Mouse (Mus musculus) B cell, adult 2 months (primary cell): ENCODE measurements around the gene Lmbr1l.

Experiments used
- DNase-seq, 2 experiments: peaks; one replicate each; pipeline ENCODE4 v3.0.0; 2022

Lmbr1l gene

DNA sequence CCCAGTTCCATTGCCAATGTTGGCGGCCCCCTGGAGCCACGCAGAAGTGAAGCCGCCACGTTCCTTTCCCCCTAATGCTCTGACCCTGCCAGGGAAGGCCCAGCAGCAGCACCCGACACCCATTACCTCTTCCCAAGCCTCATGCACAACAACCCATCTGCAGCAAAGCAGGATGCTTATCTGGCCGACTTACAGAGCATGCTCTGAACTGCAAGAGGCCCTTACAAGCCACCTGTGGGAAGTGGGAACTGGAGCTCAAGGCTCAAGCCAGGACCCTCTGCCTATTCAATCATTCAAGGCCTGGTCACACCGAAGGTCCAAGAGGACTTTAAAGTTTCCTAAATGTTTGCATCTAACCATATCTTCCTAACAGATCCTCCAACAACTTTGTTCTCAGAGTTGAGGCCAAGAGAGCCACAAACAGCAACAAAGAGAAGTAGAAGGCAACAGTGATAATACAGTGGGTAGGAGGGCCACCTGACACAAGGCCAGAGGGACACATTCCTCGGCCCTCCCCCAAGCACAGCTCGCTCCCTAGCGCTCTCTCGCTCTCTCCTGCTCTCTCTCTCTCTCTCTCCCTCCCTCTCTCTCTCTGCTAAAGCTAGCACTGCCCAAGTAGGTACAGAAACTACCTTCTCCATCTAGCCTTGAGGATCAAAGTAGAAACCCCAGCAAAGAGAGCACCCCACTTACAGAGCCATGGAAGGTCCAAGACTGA lies 49.5 kb downstream of the Lmbr1l start:
- DNase-seq, result no peak

DNA sequence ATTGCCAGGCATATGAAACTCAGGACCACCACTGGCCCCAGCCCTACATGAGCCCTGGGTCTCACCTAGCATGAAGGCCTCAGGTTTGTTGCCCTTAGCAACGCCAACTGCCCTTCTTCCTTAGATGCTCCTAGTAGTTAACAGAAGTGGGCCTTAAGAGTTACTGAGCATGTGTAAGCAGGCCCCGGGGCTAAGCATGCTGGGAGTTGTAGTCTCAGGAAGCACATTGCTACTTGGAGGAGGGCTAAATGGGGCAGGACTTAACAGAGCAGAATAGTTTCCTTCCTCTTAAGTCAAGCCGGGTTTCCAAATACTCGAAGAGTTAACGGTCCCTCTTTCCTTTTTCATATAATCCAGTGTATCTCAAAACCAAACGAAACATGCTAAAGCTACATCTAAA lies 50.7 kb downstream of the Lmbr1l start:
- peak; percentile 79 to 82 for DNase-seq

DNA sequence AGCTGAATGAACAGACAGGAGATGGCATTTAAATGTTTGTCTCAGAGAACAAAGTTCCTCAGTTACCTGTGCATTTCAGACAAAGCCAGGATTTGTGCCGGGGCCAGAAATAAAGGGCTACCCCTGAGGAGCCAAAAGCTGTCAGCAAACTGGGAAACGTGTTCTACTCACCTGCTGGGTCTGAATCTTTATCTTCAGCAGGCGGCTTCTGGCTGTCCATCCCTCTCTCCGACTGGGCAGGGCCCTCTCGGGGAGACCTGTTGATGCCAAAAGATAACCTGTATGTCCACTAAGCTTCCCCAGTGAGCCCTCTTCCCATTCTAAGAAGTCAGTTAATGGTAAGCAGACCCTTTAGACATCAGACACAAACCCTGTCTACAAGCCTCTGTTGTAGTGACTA lies 51.5 kb downstream of the Lmbr1l start:
- DNase-seq, result no peak

DNA sequence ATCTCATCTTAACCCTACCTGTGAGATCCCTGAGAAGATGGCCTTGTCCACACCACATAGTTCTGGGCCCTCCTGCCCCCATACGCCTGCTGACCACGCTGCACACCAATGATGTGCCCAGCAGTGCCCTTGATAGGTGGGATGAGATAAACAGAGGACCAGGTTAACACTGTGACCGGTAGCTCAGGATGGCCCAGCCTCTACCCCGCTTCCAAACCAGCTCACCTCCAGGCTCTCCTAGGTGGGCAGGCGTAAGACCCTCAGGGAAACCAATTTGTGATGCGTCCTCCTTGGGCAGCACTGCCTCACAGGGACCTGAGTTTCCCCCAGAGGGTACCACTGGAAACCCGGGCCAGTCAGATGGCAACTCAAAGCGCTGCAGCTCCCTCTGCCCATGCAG lies 52.3 kb downstream of the Lmbr1l start:
- no peak for DNase-seq

DNA sequence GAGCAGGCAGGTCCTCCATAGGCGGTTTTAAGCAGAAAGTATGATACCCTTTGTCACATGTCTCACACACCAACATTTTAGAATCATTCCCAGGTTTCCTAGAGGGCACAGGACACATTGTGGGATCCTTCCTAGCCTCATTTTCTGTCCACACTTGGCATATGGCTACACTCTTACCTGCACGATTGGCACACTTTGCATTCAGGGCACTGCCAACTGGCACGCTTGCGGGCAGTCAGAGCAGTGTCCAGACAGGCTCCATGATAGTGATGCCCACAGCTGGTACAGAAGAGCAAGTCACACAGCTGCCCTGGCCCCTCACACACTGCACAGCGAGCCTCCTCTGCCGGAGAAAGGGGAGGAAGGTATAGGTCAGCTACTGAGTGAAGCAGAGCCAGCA lies 53.1 kb downstream of the Lmbr1l start:
- DNase-seq, result no peak

DNA sequence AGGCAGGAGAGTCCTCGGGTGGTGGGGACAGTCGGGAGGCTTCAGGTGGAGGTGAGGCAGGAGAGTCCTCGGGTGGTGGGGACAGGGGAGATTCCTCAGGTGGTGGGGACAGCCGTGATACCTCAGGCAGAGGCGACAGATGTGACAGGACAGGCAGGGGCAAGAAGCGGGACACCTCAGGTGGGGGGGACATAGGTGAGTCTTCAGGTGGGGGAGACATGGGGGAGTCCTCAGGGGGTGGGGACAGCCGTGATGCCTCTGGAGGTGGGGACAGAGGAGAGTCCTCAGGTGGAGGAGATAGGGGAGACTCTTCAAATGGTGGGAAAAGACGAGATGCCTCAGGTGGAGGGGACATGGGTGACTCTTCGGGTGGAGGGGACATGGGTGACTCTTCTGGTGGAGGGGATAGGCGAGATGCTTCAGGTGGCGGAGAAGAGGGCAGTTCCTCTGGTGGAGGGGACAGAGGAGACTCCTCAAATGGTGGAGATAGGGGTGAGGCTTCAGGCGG lies 54.5 kb downstream of the Lmbr1l start:
- DNase-seq, result no peak

DNA sequence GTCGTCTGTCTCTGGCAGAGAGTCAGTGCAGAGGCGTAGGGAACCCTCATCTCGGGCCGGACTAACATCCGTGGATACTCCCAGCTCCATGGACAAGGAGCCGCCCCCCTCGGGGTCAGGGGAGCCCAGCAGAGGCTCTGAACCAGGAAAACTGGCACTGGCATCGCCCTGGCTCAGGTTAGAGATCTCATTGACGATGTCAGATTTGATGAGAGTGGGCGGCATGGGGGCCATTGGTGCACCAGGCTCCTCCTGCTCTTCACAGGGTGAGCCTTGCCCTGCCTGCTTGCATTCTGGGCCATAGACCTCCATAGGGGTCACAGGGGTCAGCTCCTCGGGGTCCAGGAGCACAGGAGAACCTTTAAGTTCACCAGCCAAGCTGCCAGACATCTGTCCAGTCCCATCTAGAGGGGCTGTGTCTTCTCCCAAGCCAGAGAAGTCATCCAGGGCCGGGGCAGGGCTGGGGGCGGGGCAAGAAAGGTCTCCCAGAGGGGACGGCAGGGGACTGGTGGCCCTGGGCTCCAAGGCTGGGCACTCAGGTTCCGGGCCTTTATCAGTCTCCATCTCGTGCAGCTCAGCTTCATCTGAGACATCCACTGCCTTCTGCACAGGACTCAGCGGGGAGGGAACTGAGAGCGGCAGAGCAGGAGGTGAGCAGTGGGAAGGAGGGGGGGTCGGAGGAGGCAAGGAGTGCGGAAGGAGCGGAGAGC lies 56.2 kb downstream of the Lmbr1l start:
- no peak for DNase-seq

DNA sequence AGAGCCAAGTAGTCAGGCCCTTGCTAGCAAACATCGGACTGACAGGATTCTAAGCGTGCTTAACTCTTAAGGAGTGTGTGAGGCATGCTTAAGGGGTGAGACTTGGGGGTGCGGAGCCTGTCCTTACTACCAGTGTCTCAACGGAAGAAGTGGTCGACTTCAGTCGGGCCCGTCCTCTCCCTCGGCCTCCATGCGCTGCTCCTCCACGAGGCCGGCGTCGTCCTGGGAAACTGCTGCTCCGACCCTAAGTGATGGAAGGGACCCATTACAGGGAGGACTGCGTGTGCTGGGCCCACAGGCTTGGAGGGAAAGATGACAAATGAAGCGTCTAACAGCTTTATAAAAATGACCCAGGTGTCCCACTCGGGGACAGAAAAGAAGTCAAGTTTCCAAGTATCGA lies 57.1 kb downstream of the Lmbr1l start:
- no peak for DNase-seq

DNA sequence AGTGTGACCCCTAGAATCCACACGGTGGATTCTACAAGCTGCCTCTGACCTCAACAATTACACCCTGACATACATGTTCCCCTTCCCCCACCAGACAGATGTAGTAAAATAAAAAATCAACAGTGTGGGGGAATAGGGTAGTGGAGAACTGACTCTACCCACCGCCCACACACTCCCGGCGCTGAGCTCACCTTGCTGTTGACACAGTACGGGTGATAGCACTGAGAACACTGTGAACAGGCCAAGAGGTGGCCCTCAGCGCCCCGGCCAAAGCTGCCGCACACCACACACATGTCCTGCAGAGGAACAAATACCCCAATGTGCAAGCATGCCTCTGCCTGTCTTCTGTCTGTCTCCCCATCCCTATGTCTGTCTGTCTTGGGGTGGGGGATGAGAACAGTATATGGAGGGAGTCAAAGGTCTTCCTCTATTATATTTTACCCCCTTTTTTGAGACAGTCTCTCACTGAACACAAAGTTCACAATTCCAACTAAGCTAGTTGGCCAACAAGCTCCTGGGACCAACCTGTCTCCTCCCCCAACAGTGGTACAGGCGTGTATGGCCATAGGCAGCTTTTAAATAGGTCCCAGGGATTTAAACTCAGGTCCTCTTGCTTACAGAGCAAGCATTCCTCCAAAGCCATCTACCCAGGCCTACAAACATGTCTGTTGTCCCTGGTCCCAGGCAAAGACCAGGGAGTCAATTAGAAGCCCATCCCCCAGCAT lies 58.5 kb downstream of the Lmbr1l start:
- no peak for DNase-seq

DNA sequence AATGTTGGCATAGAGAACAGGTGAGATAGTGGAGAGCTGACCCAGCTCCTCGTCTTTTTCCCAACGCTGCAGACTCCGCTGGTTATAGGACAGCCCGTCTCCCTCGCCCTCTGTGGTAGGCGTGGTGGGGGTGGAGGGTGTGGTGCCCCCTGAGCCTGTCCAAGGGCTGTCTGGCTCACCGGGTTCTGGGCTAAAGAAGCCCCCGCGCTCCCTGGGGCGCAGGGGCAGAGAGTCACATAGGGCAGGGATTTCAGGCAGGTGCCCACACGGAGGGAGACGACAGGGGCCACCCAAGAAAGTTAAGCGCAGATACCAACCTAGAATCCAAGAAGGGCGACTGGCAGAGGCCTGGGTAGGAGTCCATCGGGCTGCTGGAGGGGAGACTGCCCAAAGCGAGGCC lies 63.8 kb downstream of the Lmbr1l start:
- no peak for DNase-seq
